Mouse (Mus musculus): ENCODE results near the gene Megf11. TPM values are rescaled to one million over a fixed set of nuclear protein-coding genes. Genes with fewer than 3 reads are reported as not detected.
"Not testable (repeated sequence)": the region's sequence is repeated elsewhere in the genome, so short reads cannot be mapped to it uniquely, and the experiment has no call there.

The Megf11 gene
- polyA plus RNA-seq, 1 experiment from 2014 or later: 0.37 TPM

- WGBS: 59% methylated on average over 1 of the region's 1 CpGs
- H3K4me2 ChIP-seq: no peak overlapping the region
- no peaks in the 10 kb centered on the region for H3K27me3 ChIP-seq (replicated peaks)
- H3K4me3 ChIP-seq: no peak overlapping the region
- peak overlapping the region; percentile 31; the same call in 1 of the 2 replicates for H3K27ac ChIP-seq (ENCODE audit: poor library complexity, severe bottlenecking)
- no peak overlapping the region for H3K9ac ChIP-seq
- peaks cover 29% of the 10 kb centered on the region for H3K4me1 ChIP-seq (replicated peaks)
- no peaks in the 10 kb centered on the region for H3K9me3 ChIP-seq (replicated peaks)
- no peak for ATAC-seq (ENCODE audit: insufficient number of reproducible peaks, low FRiP score)
- peaks cover 39% of the 10 kb centered on the region for H3K36me3 ChIP-seq
Measured at GRCm38 (mm10) chr9:64701651-64702050, 316.2 kb downstream of the Megf11 start.

GRCm38 (mm10) chr9:64702391-64702790, 317.0 kb downstream of the Megf11 start:
- no peaks in the 10 kb centered on the region for H3K27me3 ChIP-seq (replicated peaks)
- peaks cover 29% of the 10 kb centered on the region for H3K4me1 ChIP-seq (replicated peaks)
- H3K9ac ChIP-seq: no peak overlapping the region
- no peak overlapping the region for H3K4me3 ChIP-seq
- no peaks in the 10 kb centered on the region for H3K9me3 ChIP-seq (replicated peaks)
- no peak for ATAC-seq (ENCODE audit: insufficient number of reproducible peaks, low FRiP score)
- no peak overlapping the region for H3K4me2 ChIP-seq
- H3K27ac ChIP-seq (ENCODE audit: poor library complexity, severe bottlenecking): no peak overlapping the region; the same call in 1 of the 2 replicates
- H3K36me3 ChIP-seq: peaks cover 39% of the 10 kb centered on the region

GRCm38 (mm10) chr9:64702937-64703336, 317.5 kb downstream of the Megf11 start:
- no peak overlapping the region for H3K9ac ChIP-seq
- 70% methylated on average over 2 of the region's 2 CpGs for WGBS

GRCm38 (mm10) chr9:64703420-64703965, 318.1 kb downstream of the Megf11 start:
- H3K4me2 ChIP-seq: no peak overlapping the region
- no peaks in the 10 kb centered on the region for H3K9me3 ChIP-seq (replicated peaks)
- no peak overlapping the region for H3K9ac ChIP-seq
- H3K4me1 ChIP-seq (replicated peaks): peaks cover 29% of the 10 kb centered on the region
- no peak for ATAC-seq (ENCODE audit: insufficient number of reproducible peaks, low FRiP score)
- peaks cover 42% of the 10 kb centered on the region for H3K36me3 ChIP-seq
- H3K4me3 ChIP-seq: no peak overlapping the region
- H3K27ac ChIP-seq (ENCODE audit: poor library complexity, severe bottlenecking): no peak overlapping the region
- no peaks in the 10 kb centered on the region for H3K27me3 ChIP-seq (replicated peaks)

More at GRCm38 (mm10) chr9:64702937-64703336, 317.5 kb downstream of the Megf11 start:
- Histone ChIP-seq H3K36me3 (peaks cover 40% of the 10 kb centered on the region), H3K4me1 (replicated peaks) (peaks cover 29% of the 10 kb centered on the region), H3K27me3 (replicated peaks) (no peaks in the 10 kb centered on the region), H3K4me3 (no peak overlapping the region), H3K9me3 (replicated peaks) (no peaks in the 10 kb centered on the region), H3K4me2 (no peak overlapping the region), H3K27ac (ENCODE audit: poor library complexity, severe bottlenecking) (no peak overlapping the region)
- peak; percentile 39; the same call in 1 of the 2 replicates for ATAC-seq (ENCODE audit: insufficient number of reproducible peaks, low FRiP score)

- H3K4me3 ChIP-seq: no peak overlapping the region
- 85% methylated on average over 5 of the region's 5 CpGs for WGBS
- H3K27me3 ChIP-seq (replicated peaks): no peaks in the 10 kb centered on the region
- H3K27ac ChIP-seq (ENCODE audit: poor library complexity, severe bottlenecking): no peak overlapping the region
- peaks cover 29% of the 10 kb centered on the region for H3K4me1 ChIP-seq (replicated peaks)
- H3K4me2 ChIP-seq: no peak overlapping the region
- no peak for ATAC-seq (ENCODE audit: insufficient number of reproducible peaks, low FRiP score)
- H3K36me3 ChIP-seq: peaks cover 44% of the 10 kb centered on the region
- H3K9me3 ChIP-seq (replicated peaks): no peaks in the 10 kb centered on the region
- no peak overlapping the region for H3K9ac ChIP-seq
Measured at GRCm38 (mm10) chr9:64704073-64704840, 318.8 kb downstream of the Megf11 start.

- H3K27ac ChIP-seq (ENCODE audit: poor library complexity, severe bottlenecking); H3K9ac ChIP-seq; ATAC-seq (ENCODE audit: insufficient number of reproducible peaks, low FRiP score); H3K27me3 ChIP-seq (replicated peaks); H3K9me3 ChIP-seq (replicated peaks); H3K4me1 ChIP-seq (replicated peaks); H3K4me2 ChIP-seq; H3K4me3 ChIP-seq: not testable (repeated sequence)
- peaks cover 27% of the 10 kb centered on the region for H3K36me3 ChIP-seq
- 85% methylated on average over 5 of the region's 5 CpGs for WGBS
Measured at GRCm38 (mm10) chr9:64710291-64710690, 324.9 kb downstream of the Megf11 start.

GRCm38 (mm10) chr9:64719526-64720163, 334.2 kb downstream of the Megf11 start:
- Histone ChIP-seq H3K27me3 (replicated peaks) (no peaks in the 10 kb centered on the region), H3K9me3 (replicated peaks) (no peaks in the 10 kb centered on the region), H3K4me2 (no peak overlapping the region), H3K27ac (ENCODE audit: poor library complexity, severe bottlenecking) (no peak overlapping the region), H3K4me3 (no peak overlapping the region), H3K4me1 (replicated peaks) (0 out of 2 replicates have a peak, but pooled peaks cover 3% of the 10 kb centered on the region), H3K36me3 (peaks cover 34% of the 10 kb centered on the region), H3K9ac (no peak overlapping the region)
- no peak for ATAC-seq (ENCODE audit: insufficient number of reproducible peaks, low FRiP score)
- WGBS: 64% methylated on average over 5 of the region's 5 CpGs

GRCm38 (mm10) chr9:64726454-64726853, 341.0 kb downstream of the Megf11 start:
- H3K27me3 ChIP-seq (replicated peaks): no peaks in the 10 kb centered on the region
- peaks cover 9% of the 10 kb centered on the region for H3K4me1 ChIP-seq (replicated peaks)
- no peak overlapping the region for H3K27ac ChIP-seq (ENCODE audit: poor library complexity, severe bottlenecking)
- no peak overlapping the region for H3K4me2 ChIP-seq
- 91% methylated on average over 5 of the region's 5 CpGs for WGBS
- H3K9me3 ChIP-seq (replicated peaks): no peaks in the 10 kb centered on the region
- no peak overlapping the region for H3K9ac ChIP-seq
- no peak for ATAC-seq (ENCODE audit: insufficient number of reproducible peaks, low FRiP score)
- H3K36me3 ChIP-seq: peaks cover 45% of the 10 kb centered on the region
- H3K4me3 ChIP-seq: no peak overlapping the region

GRCm38 (mm10) chr9:64731029-64731560, 345.7 kb downstream of the Megf11 start:
- H3K4me2 ChIP-seq: no peak overlapping the region
- no peaks in the 10 kb centered on the region for H3K27me3 ChIP-seq (replicated peaks)
- 70% methylated on average over 3 of the region's 3 CpGs for WGBS
- H3K9ac ChIP-seq: no peak overlapping the region
- H3K27ac ChIP-seq (ENCODE audit: poor library complexity, severe bottlenecking): no peak overlapping the region
- H3K4me1 ChIP-seq (replicated peaks): peaks cover 16% of the 10 kb centered on the region
- no peak for ATAC-seq (ENCODE audit: insufficient number of reproducible peaks, low FRiP score)
- H3K36me3 ChIP-seq: peaks cover 17% of the 10 kb centered on the region
- no peak overlapping the region for H3K4me3 ChIP-seq
- H3K9me3 ChIP-seq (replicated peaks): no peaks in the 10 kb centered on the region

- H3K9me3 ChIP-seq (replicated peaks): no peaks in the 10 kb centered on the region
- 0 out of 2 replicates have a peak overlapping the region, but pooled peaks have one; percentile 19 for H3K4me2 ChIP-seq
- no peak overlapping the region for H3K4me3 ChIP-seq
- H3K27ac ChIP-seq (ENCODE audit: poor library complexity, severe bottlenecking): no peak overlapping the region
- no peaks in the 10 kb centered on the region for H3K27me3 ChIP-seq (replicated peaks)
- no peak for ATAC-seq (ENCODE audit: insufficient number of reproducible peaks, low FRiP score)
- peaks cover 16% of the 10 kb centered on the region for H3K4me1 ChIP-seq (replicated peaks)
- H3K36me3 ChIP-seq: no peaks in the 10 kb centered on the region
- WGBS: 44% methylated on average over 6 of the region's 6 CpGs
- H3K9ac ChIP-seq: no peak overlapping the region
Measured at GRCm38 (mm10) chr9:64734166-64734565, 348.7 kb downstream of the Megf11 start.

GRCm38 (mm10) chr9:64734992-64735391, 349.6 kb downstream of the Megf11 start:
- H3K4me3 ChIP-seq; H3K9ac ChIP-seq; H3K4me2 ChIP-seq; ATAC-seq (ENCODE audit: insufficient number of reproducible peaks, low FRiP score); H3K27ac ChIP-seq (ENCODE audit: poor library complexity, severe bottlenecking); H3K36me3 ChIP-seq; H3K27me3 ChIP-seq (replicated peaks); H3K9me3 ChIP-seq (replicated peaks): not testable (repeated sequence)
- WGBS: 86% methylated on average over 7 of the region's 7 CpGs
- peaks cover 14% of the 10 kb centered on the region for H3K4me1 ChIP-seq (replicated peaks)
